Mouse (Mus musculus): ENCODE measurements at regions not wholly inside any gene's neighbourhood (a gene's known extent, or its start where the extent isn't known, plus 50 kb on each side); places are given as distances from the start of the nearest gene placed in this dataset.

DNA sequence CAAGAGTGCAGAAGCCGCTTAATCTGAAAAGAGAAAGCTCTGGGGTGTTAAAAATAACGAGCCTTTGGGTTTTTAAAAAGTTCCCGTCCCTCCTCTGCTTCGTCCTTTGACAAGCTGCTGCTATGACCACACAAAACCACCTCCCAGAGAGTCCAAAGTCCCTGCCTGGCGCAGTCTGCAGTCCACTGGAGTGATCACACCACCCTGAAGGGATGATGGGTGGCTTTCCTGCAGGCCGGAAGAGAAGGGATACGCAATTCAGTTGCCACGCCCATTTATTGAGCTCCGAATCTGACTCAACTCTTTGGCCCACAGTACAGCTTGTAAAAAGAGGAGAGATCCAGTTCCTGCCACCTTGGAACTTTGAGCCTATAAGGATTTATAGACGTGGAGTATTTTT lies 77.4 kb upstream of the Ppm1b start:
- Histone ChIP-seq H3K27ac (ENCODE audit: low read depth, low read length) (no peak overlapping the region), H3K27me3 (ENCODE audit: insufficient read depth, low read length) (no peaks in the 10 kb centered on the region), H3K4me2 (ENCODE audit: low read depth) (no peak overlapping the region), H3K4me1 (ENCODE audit: insufficient read depth) (no peaks in the 10 kb centered on the region), H3K9me3 (ENCODE audit: low read length) (no peaks in the 10 kb centered on the region), H3K4me3 (ENCODE audit: low read depth, low read length) (no peak overlapping the region), H3K36me3 (ENCODE audit: insufficient read depth) (no peaks in the 10 kb centered on the region), H3K9ac (no peak overlapping the region)
- no peak for TF ChIP-seq CTCF (IDR thresholded peaks at IDR 0.05; ENCODE audit: low read depth)
- DNase-seq (no peak), ATAC-seq (no peak)
- WGBS, result 64% methylated on average over 10 of the region's 10 CpGs

DNA sequence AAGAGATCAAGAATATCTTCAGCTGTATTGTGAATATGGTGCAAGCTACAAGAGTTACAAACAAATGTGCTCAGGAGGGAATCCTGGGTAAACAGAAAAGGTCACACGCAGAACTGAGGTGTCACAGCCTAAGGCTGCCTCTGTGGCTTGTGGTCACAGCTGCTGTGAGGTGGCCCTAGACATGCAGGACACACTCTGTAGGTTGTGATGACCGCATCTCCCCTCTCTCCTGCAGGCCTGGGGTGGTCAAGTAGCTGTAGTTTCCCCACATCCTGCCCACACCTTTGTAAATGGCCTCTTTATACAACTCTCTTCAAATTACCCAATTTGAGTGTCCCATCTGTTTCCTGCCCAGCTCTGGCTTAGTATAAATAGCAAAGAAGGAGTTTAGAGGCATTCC lies 75.6 kb upstream of the Ppm1b start:
- Histone ChIP-seq H3K27me3 (ENCODE audit: insufficient read depth, low read length) (no peaks in the 10 kb centered on the region), H3K36me3 (ENCODE audit: insufficient read depth) (no peaks in the 10 kb centered on the region), H3K4me2 (ENCODE audit: low read depth) (no peak overlapping the region), H3K4me1 (ENCODE audit: insufficient read depth) (no peaks in the 10 kb centered on the region), H3K4me3 (ENCODE audit: low read depth, low read length) (no peak overlapping the region), H3K27ac (ENCODE audit: low read depth, low read length) (no peak overlapping the region), H3K9ac (no peak overlapping the region), H3K9me3 (ENCODE audit: low read length) (no peaks in the 10 kb centered on the region)
- 83% methylated on average over 2 of the region's 2 CpGs for WGBS
- TF ChIP-seq CTCF (IDR thresholded peaks at IDR 0.05; ENCODE audit: low read depth), result no peak
- no peak for DNase-seq
- ATAC-seq, result no peak

DNA sequence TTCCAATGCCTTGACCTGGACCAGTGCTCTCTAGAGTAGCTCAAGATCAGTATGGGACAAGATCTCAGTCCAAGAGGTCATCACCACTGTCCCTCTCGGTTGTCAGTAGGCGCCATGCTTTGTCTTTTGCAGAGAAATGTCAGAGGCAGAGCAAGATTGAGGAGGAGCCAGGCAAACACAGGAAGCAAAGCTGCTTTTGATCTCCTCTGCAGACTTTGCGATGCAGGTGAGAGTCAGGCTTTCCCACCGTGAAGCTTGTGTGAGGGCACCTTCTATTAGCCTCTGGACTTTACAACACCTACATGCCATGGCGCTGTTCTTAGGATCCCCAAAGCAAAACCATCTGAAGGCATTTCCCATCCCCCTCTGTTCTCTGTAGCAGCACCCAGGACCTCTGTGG lies 68.0 kb upstream of the Ppm1b start:
- no peaks in the 10 kb centered on the region for H3K9me3 ChIP-seq (ENCODE audit: low read length)
- no peak overlapping the region for H3K4me3 ChIP-seq (ENCODE audit: low read depth, low read length)
- no peak overlapping the region for H3K27ac ChIP-seq (ENCODE audit: low read depth, low read length)
- ATAC-seq, result no peak
- H3K4me1 ChIP-seq (ENCODE audit: insufficient read depth), result peaks cover 3% of the 10 kb centered on the region; the same call in 1 of the 2 replicates
- no peak for DNase-seq
- no peak overlapping the region for H3K9ac ChIP-seq
- H3K36me3 ChIP-seq (ENCODE audit: insufficient read depth), result no peaks in the 10 kb centered on the region
- TF ChIP-seq CTCF (IDR thresholded peaks at IDR 0.05; ENCODE audit: low read depth), result no peak
- 91% methylated on average over 5 of the region's 5 CpGs for WGBS
- no peaks in the 10 kb centered on the region for H3K27me3 ChIP-seq (ENCODE audit: insufficient read depth, low read length)
- H3K4me2 ChIP-seq (ENCODE audit: low read depth), result no peak overlapping the region

DNA sequence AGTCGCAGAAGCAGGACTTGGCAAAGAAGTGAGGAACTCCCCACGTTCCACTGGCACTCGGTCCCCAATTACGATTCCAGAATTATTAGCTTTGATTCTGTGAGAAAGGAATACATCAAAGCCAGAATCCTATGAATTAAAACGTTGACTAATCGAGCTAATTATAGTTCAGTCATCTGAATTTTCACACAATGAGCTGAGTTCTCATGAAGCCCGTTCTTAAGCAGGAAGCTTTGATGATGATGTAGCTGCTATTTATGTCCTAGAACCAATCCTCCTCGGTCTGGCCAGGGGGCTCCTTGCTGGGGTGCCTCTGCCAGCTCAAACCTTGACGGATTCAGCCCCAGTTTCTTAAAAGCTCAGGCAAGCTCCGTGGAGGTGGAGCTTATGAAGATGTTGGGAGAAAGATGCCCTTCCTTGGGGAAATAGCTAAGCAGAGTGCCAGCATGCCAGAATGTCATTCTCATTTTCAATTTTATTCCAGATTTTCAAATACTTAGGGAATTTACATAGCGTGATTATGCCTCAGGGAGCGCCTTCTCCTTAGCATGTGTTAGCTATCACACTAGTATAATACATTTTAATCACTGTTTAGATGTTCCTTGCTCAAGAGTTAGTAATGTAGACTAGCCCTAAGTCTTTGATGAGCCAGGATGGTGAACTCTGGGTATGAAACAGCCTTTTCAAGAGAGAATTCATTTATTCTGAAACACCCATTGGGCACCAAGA lies 65.5 kb upstream of the Ppm1b start:
- no peaks in the 10 kb centered on the region for H3K9me3 ChIP-seq (ENCODE audit: low read length)
- peak; percentile 78 for ATAC-seq
- H3K4me1 ChIP-seq (ENCODE audit: insufficient read depth), result peaks cover 3% of the 10 kb centered on the region; the same call in 1 of the 2 replicates
- no peaks in the 10 kb centered on the region for H3K27me3 ChIP-seq (ENCODE audit: insufficient read depth, low read length)
- H3K9ac ChIP-seq, result no peak overlapping the region
- 24% methylated on average over 12 of the region's 12 CpGs for WGBS
- peak; percentile 67 for DNase-seq
- H3K36me3 ChIP-seq (ENCODE audit: insufficient read depth), result no peaks in the 10 kb centered on the region
- peak overlapping the region; percentile 76 for H3K27ac ChIP-seq (ENCODE audit: low read depth, low read length)
- H3K4me2 ChIP-seq (ENCODE audit: low read depth), result peak overlapping the region; percentile 41
- no peak for TF ChIP-seq CTCF (IDR thresholded peaks at IDR 0.05; ENCODE audit: low read depth)
- H3K4me3 ChIP-seq (ENCODE audit: low read depth, low read length), result 0 out of 2 replicates have a peak overlapping the region, but pooled peaks have one; percentile 8

DNA sequence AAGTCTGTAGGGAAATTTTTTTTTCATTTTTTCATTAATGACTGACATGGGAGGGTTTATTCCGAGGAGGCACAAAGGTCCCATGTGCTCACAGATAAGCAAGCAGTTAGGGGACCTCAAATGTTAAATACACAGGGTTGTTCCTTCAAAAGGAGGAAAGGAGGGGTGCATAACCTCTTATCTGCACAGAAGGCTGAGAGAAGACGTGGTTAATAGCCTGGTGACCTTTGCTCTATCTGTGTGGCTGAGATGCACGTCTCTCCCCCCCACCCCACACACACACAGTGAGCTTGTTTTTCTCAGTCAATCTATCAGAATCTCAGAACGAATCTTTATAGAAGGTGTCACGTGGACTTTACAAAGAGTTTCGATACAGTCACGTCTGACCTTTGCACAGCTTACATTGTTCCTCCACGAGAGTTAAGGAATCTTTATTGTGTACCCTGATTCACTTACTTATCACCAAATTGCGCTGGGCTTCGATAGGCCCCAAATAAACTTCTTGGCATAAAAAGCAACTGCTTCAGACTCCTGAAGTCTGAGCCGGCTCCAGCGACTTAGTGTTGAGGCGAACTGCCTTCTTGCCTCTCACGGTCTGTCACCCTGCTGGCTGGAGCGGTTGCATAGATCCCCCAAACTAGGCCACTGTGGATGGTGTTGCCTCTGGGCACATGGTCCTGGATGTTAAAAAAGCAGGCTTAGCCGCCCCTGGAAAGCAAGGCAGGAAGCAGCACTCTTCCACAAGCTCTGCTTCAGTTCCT lies 63.1 kb upstream of the Ppm1b start:
- Histone ChIP-seq H3K9me3 (ENCODE audit: low read length) (no peaks in the 10 kb centered on the region), H3K36me3 (ENCODE audit: insufficient read depth) (no peaks in the 10 kb centered on the region), H3K9ac (no peak overlapping the region), H3K4me2 (ENCODE audit: low read depth) (no peak overlapping the region), H3K27me3 (ENCODE audit: insufficient read depth, low read length) (no peaks in the 10 kb centered on the region), H3K27ac (ENCODE audit: low read depth, low read length) (no peak overlapping the region), H3K4me1 (ENCODE audit: insufficient read depth) (peaks cover 3% of the 10 kb centered on the region; the same call in 1 of the 2 replicates), H3K4me3 (ENCODE audit: low read depth, low read length) (no peak overlapping the region)
- DNase-seq (no peak), ATAC-seq (no peak)
- WGBS, result 85% methylated on average over 16 of the region's 16 CpGs
- TF ChIP-seq CTCF (IDR thresholded peaks at IDR 0.05; ENCODE audit: low read depth), result no peak

DNA sequence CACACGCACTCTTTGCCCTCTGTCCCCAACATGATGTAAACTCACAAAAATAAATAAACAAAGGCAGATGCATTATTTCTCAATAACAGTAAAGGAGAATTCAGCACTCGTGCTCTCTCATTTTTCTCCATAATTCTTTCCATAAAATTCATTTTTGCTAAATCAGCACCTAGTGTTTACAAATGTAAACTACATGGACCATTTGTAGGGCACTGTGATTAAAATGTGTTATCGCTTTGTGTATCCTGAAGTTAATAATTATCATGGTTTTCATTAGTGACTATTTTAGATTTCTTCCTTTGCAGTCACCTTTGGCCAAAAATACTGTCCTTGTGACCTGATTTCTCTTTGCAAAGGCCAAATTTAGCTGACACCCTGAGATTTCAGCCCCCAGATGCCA lies 61.0 kb upstream of the Ppm1b start:
- Histone ChIP-seq H3K27ac (ENCODE audit: low read depth, low read length) (no peak overlapping the region), H3K36me3 (ENCODE audit: insufficient read depth) (no peaks in the 10 kb centered on the region), H3K4me3 (ENCODE audit: low read depth, low read length) (no peak overlapping the region), H3K9me3 (ENCODE audit: low read length) (no peaks in the 10 kb centered on the region), H3K27me3 (ENCODE audit: insufficient read depth, low read length) (no peaks in the 10 kb centered on the region), H3K4me1 (ENCODE audit: insufficient read depth) (peaks cover 3% of the 10 kb centered on the region; the same call in 1 of the 2 replicates), H3K9ac (no peak overlapping the region), H3K4me2 (ENCODE audit: low read depth) (no peak overlapping the region)
- DNase-seq (no peak), ATAC-seq (no peak)
- 87% methylated on average over 3 of the region's 3 CpGs for WGBS
- no peak for TF ChIP-seq CTCF (IDR thresholded peaks at IDR 0.05; ENCODE audit: low read depth)

DNA sequence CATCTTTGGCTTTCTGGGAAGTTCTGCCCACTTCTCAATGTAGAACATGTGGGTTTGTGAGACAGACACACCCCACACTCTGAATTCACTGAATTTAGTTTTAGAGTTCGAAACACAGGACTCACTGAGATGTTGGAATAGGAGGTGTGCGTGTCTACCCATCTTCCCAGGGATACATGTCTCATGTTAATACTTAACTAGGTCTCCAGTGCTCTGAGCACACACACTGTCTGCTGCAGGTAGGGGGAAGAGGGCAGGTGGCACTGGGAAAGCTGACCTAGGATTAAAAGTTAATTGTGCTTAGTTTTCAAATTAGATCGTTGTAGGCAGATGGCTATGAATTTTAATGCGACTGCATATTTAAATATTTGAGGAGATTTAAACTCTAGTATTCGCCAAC lies 60.0 kb upstream of the Ppm1b start:
- WGBS, result 68% methylated on average over 5 of the region's 5 CpGs
- no peak overlapping the region for H3K9ac ChIP-seq
- no peak for TF ChIP-seq CTCF (IDR thresholded peaks at IDR 0.05; ENCODE audit: low read depth)

More for the DNA sequence above, 60.0 kb upstream of the Ppm1b start:
- Histone ChIP-seq H3K27ac (ENCODE audit: low read depth, low read length) (no peak overlapping the region), H3K27me3 (ENCODE audit: insufficient read depth, low read length) (no peaks in the 10 kb centered on the region), H3K4me2 (ENCODE audit: low read depth) (no peak overlapping the region), H3K4me1 (ENCODE audit: insufficient read depth) (no peaks in the 10 kb centered on the region), H3K4me3 (ENCODE audit: low read depth, low read length) (no peak overlapping the region), H3K36me3 (ENCODE audit: insufficient read depth) (no peaks in the 10 kb centered on the region), H3K9me3 (ENCODE audit: low read length) (no peaks in the 10 kb centered on the region)
- ATAC-seq, result no peak
- no peak for DNase-seq

Measured in forebrain, postnatal 0 days (tissue).